Mouse (Mus musculus) spleen, adult 2 months (tissue): ENCODE measurements around the gene Fos. TPM values are rescaled to one million over a fixed set of nuclear protein-coding genes. Genes with fewer than 3 reads are reported as not detected.

Experiments used
- polyA plus RNA-seq: library from polyadenylated mRNA; depleted of rRNA; stranded (reverse); fragments of >200 nt; gene quantifications from 2 replicates; pipeline ENCODE4 v1.2.3, GENCODE M21; 2012; rRNA removed

Fos gene
- polyA plus RNA-seq, 1 experiment, result 9.4 TPM

Other genes starting within 250 kb of the Fos start
- gene Mlh3, start 203.3 kb upstream of the Fos start, polyA plus RNA-seq, result 2.7 and 2.9 TPM in 2 replicates
- gene Acyp1, start 185.5 kb upstream of the Fos start, polyA plus RNA-seq, result 3.4 and 3.9 TPM in 2 replicates
- gene Zc2hc1c, start 185.3 kb upstream of the Fos start, polyA plus RNA-seq, result 0.28 and 0.33 TPM in 2 replicates
- 18.7 and 20.2 TPM in 2 replicates for gene Nek9, start 134.5 kb upstream of the Fos start, polyA plus RNA-seq
- 93.3 and 133 TPM in 2 replicates for gene Tmed10, start 99.0 kb upstream of the Fos start, polyA plus RNA-seq
- 8.2 and 9.6 TPM in 2 replicates for gene Jdp2, start 125.1 kb downstream of the Fos start, polyA plus RNA-seq
- gene Batf, start 212.8 kb downstream of the Fos start, polyA plus RNA-seq, result 15.4 and 18.5 TPM in 2 replicates